Mouse (Mus musculus) liver, embryonic 14.5 days (tissue): ENCODE measurements at regions not wholly inside any gene's neighbourhood (a gene's known extent, or its start where the extent isn't known, plus 50 kb on each side); places are given as distances from the start of the nearest gene placed in this dataset.

Experiments used
- ATAC-seq: fragments of 200-750 bp; cut with Nextera tagmentation; 2 replicates; pipeline ENCODE4 v1.8.0; 2017; ENCODE audit warnings: moderate number of reproducible peaks, mild to moderate bottlenecking, moderate library complexity; ENCODE audit not compliant: insufficient read depth
- DNase-seq, 3 experiments: peaks; one replicate each; pipeline ENCODE4 v3.0.0-alpha.2; 2012 to 2013; ENCODE audit warnings: low read depth in 3 of 3, low spot score in 3 of 3
- H3K27ac ChIP-seq: fragments of 300-500 bp; sonication (generic); 2 replicates; pipeline ENCODE4 v1.5.1; 2014; ENCODE audit warnings: moderate library complexity, mild to moderate bottlenecking, control low read depth, inconsistent platforms
- H3K27me3 ChIP-seq: fragments of 300-500 bp; sonication (generic); 2 replicates; pipeline ENCODE4 v1.6.1; 2014; ENCODE audit warnings: mild to moderate bottlenecking, low read length, moderate library complexity; ENCODE audit not compliant: control insufficient read depth, insufficient read depth
- H3K36me3 ChIP-seq: fragments of 300-500 bp; sonication (generic); replicated peaks from 2 replicates; pipeline ENCODE4 v1.6.1; 2014; ENCODE audit warnings: low read depth; ENCODE audit not compliant: control insufficient read depth, insufficient read depth
- H3K4me1 ChIP-seq, 2 experiments: fragments of 200-500 bp in 1 of 2; fragments of 300-500 bp in 1 of 2; sonication (generic) in 1 of 2; replicated peaks; 2 replicates each; pipeline ENCODE4 v1.6.1; 2012 to 2014; ENCODE audit warnings: antibody characterized with exemption in 1 of 2, inconsistent platforms in 1 of 2, low read length in 1 of 2; ENCODE audit not compliant: control insufficient read depth in 2 of 2, insufficient read depth in 2 of 2
- H3K4me2 ChIP-seq: fragments of 300-500 bp; sonication (generic); 2 replicates; pipeline ENCODE4 v1.6.1; 2014; ENCODE audit warnings: low read depth, mild to moderate bottlenecking, control low read depth, moderate library complexity
- H3K4me3 ChIP-seq, 2 experiments: fragments of 200-500 bp in 1 of 2; fragments of 300-500 bp in 1 of 2; sonication (generic) in 1 of 2; 2 replicates each; pipeline ENCODE4 v1.5.1; 2012 to 2014; ENCODE audit warnings: low read depth in 2 of 2, low read length in 2 of 2, mild to moderate bottlenecking in 2 of 2, control low read depth in 1 of 2, inconsistent platforms in 1 of 2, moderate library complexity in 1 of 2; ENCODE audit not compliant: insufficient read depth in 1 of 2
- H3K9ac ChIP-seq: fragments of 300-500 bp; sonication (generic); replicated peaks from 2 replicates; pipeline ENCODE4 v1.6.1; 2014; ENCODE audit warnings: mild to moderate bottlenecking, control low read depth, moderate library complexity
- H3K9me3 ChIP-seq: fragments of 300-500 bp; sonication (generic); 2 replicates; pipeline ENCODE4 v1.6.1; 2016; ENCODE audit warnings: low read length, mixed read lengths; ENCODE audit not compliant: control insufficient read depth
- CTCF ChIP-seq: IDR thresholded peaks from 2 replicates; pipeline ENCODE4 v1.5.1; 2016; ENCODE audit warnings: antibody characterized with exemption, low read depth, control low read depth
- EP300 ChIP-seq: IDR thresholded peaks from 2 replicates; pipeline ENCODE4 v1.6.1; 2016; ENCODE audit warnings: antibody characterized with exemption, low read depth
- WGBS: fragments of 180-500 bp; shearing (Covaris S2); extraction: QIAGEN DNeasy Blood & Tissue Kit; methylation state at CpG from one replicate; pipeline ENCODE4 v1.1.7; 2014; ENCODE audit not compliant: insufficient replicate concordance; 5-methylcytosine and 5-hydroxymethylcytosine counted together

GRCm38 (mm10) chr4:53304782-53305385 lies 135.3 kb upstream of the Slc44a1 start:
- DNase-seq (no peak), ATAC-seq (no peak)
- H3K27me3 ChIP-seq = no peaks in the 10 kb centered on the region

GRCm38 (mm10) chr4:53304290-53304654 lies 135.9 kb upstream of the Slc44a1 start:
- 57% methylated on average over 2 of the region's 2 CpGs for WGBS
- no peak for TF ChIP-seq EP300
- no peak for TF ChIP-seq CTCF
- Histone ChIP-seq H3K9ac (no peak overlapping the region), H3K4me2 (no peak overlapping the region), H3K4me1 (0 out of 4 replicates have a peak, but pooled peaks cover 0 to 4% of the 10 kb centered on the region in 2 experiments), H3K27me3 (no peaks in the 10 kb centered on the region), H3K9me3 (no peaks in the 10 kb centered on the region), H3K36me3 (no peaks in the 10 kb centered on the region), H3K27ac (no peak overlapping the region), H3K4me3 (no peak overlapping the region)
- ATAC-seq (no peak), DNase-seq (no peak)

More at GRCm38 (mm10) chr4:53304782-53305385, 135.3 kb upstream of the Slc44a1 start:
- no peaks in the 10 kb centered on the region for H3K9me3 ChIP-seq
- 0 out of 4 replicates have a peak, but pooled peaks cover 0 to 4% of the 10 kb centered on the region in 2 experiments for H3K4me1 ChIP-seq
- H3K36me3 ChIP-seq = no peaks in the 10 kb centered on the region
- no peak overlapping the region for H3K4me3 ChIP-seq
- no peak overlapping the region for H3K4me2 ChIP-seq
- WGBS = 66% methylated on average over 4 of the region's 4 CpGs
- H3K9ac ChIP-seq = no peak overlapping the region
- TF ChIP-seq CTCF (no peak), EP300 (no peak)
- no peak overlapping the region for H3K27ac ChIP-seq

GRCm38 (mm10) chr4:53303621-53304289 lies 136.5 kb upstream of the Slc44a1 start:
- ATAC-seq (no peak), DNase-seq (no peak)
- TF ChIP-seq EP300 (no peak), CTCF (no peak)
- H3K27me3 ChIP-seq = no peaks in the 10 kb centered on the region
- H3K36me3 ChIP-seq = no peaks in the 10 kb centered on the region
- 0 out of 4 replicates have a peak, but pooled peaks cover 0 to 4% of the 10 kb centered on the region in 2 experiments for H3K4me1 ChIP-seq
- no peak overlapping the region for H3K27ac ChIP-seq
- no peaks in the 10 kb centered on the region for H3K9me3 ChIP-seq
- 45% methylated on average over 4 of the region's 4 CpGs for WGBS
- no peak overlapping the region for H3K4me2 ChIP-seq
- H3K4me3 ChIP-seq = no peak overlapping the region
- no peak overlapping the region for H3K9ac ChIP-seq

GRCm38 (mm10) chr4:53297975-53298374 lies 138.3 kb upstream of the Abca1 start:
- no peaks in the 10 kb centered on the region for H3K36me3 ChIP-seq
- H3K4me2 ChIP-seq = no peak overlapping the region
- H3K9ac ChIP-seq = no peak overlapping the region
- H3K4me1 ChIP-seq = no peaks in the 10 kb centered on the region
- no peak overlapping the region for H3K4me3 ChIP-seq
- H3K9me3 ChIP-seq = no peaks in the 10 kb centered on the region
- H3K27me3 ChIP-seq = no peaks in the 10 kb centered on the region
- no peak overlapping the region for H3K27ac ChIP-seq
- TF ChIP-seq EP300 (no peak), CTCF (no peak)
- no peak for DNase-seq
- ATAC-seq = no peak

GRCm38 (mm10) chr4:53292606-53293005 lies 132.9 kb upstream of the Abca1 start:
- TF ChIP-seq EP300 (no peak), CTCF (no peak)

More at GRCm38 (mm10) chr4:53292606-53293005, 132.9 kb upstream of the Abca1 start:
- no peak overlapping the region for H3K27ac ChIP-seq
- no peak overlapping the region for H3K4me2 ChIP-seq
- H3K4me1 ChIP-seq = no peaks in the 10 kb centered on the region
- H3K27me3 ChIP-seq = no peaks in the 10 kb centered on the region
- no peak overlapping the region for H3K4me3 ChIP-seq
- H3K9me3 ChIP-seq = no peaks in the 10 kb centered on the region
- no peak overlapping the region for H3K9ac ChIP-seq
- ATAC-seq = no peak
- no peaks in the 10 kb centered on the region for H3K36me3 ChIP-seq
- WGBS = 58% methylated on average over 3 of the region's 3 CpGs
- no peak for DNase-seq
